Mouse (Mus musculus) forebrain, embryonic 14.5 days (tissue): ENCODE data around the gene Fam78a. TPM values are rescaled to one million over a fixed set of nuclear protein-coding genes. Genes with fewer than 3 reads are reported as not detected.

Source experiments
- ATAC-seq: fragments of 200-750 bp; cut with Nextera tagmentation; 2 replicates; pipeline ENCODE4 v1.8.0; 2017; ENCODE audit warnings: mild to moderate bottlenecking, moderate library complexity
- DNase-seq: peaks from one replicate; pipeline ENCODE4 v3.0.0-alpha.2; 2015; ENCODE audit warnings: low spot score
- H3K27ac ChIP-seq: fragments of 300-500 bp; sonication (generic); 2 replicates; pipeline ENCODE4 v1.5.1; 2014; ENCODE audit warnings: low read depth, mild to moderate bottlenecking, control low read depth, low read length, moderate library complexity
- H3K27me3 ChIP-seq: fragments of 300-500 bp; sonication (generic); replicated peaks from 2 replicates; pipeline ENCODE4 v1.6.1; 2014; ENCODE audit warnings: low read length, control low read depth, mixed read lengths; ENCODE audit not compliant: control insufficient read depth, insufficient read depth
- H3K36me3 ChIP-seq: fragments of 300-500 bp; sonication (generic); 2 replicates; pipeline ENCODE4 v1.6.1; 2014; ENCODE audit warnings: low read length, control low read depth; ENCODE audit not compliant: control insufficient read depth, insufficient read depth
- H3K4me1 ChIP-seq: fragments of 300-500 bp; sonication (generic); 2 replicates; pipeline ENCODE4 v1.6.1; 2014; ENCODE audit warnings: antibody characterized with exemption, low read length, control low read depth; ENCODE audit not compliant: control insufficient read depth, insufficient read depth
- H3K4me2 ChIP-seq: fragments of 300-500 bp; sonication (generic); 2 replicates; pipeline ENCODE4 v1.6.1; 2014; ENCODE audit warnings: mild to moderate bottlenecking, control low read depth, low read length
- H3K4me3 ChIP-seq: fragments of 300-500 bp; sonication (generic); 2 replicates; pipeline ENCODE4 v1.5.1; 2014; ENCODE audit warnings: low read depth, low read length, control low read depth
- H3K9ac ChIP-seq: fragments of 300-500 bp; sonication (generic); 2 replicates; pipeline ENCODE4 v1.6.1; 2014; ENCODE audit warnings: mild to moderate bottlenecking, low read length, control low read depth, moderate library complexity
- H3K9me3 ChIP-seq: fragments of 300-500 bp; sonication (generic); replicated peaks from 2 replicates; pipeline ENCODE4 v1.6.1; 2016; ENCODE audit warnings: low read length, control low read depth, mixed read lengths; ENCODE audit not compliant: control insufficient read depth
- WGBS: fragments of 180-500 bp; shearing (Covaris S2); extraction: QIAGEN DNeasy Blood & Tissue Kit; methylation state at CpG from one replicate; pipeline ENCODE4 v1.1.7; 2014; 5-methylcytosine and 5-hydroxymethylcytosine counted together
- polyA plus RNA-seq: library from polyadenylated mRNA; unstranded; fragments of >200 nt; fragmentation: Nextera tagmentation; extraction: Ambion mirVana; gene quantifications from 2 replicates; pipeline ENCODE4 v1.2.1, GENCODE M21; 2014

The Fam78a gene
- polyA plus RNA-seq, 1 experiment from 2014 or later = 0.34 TPM

DNA sequence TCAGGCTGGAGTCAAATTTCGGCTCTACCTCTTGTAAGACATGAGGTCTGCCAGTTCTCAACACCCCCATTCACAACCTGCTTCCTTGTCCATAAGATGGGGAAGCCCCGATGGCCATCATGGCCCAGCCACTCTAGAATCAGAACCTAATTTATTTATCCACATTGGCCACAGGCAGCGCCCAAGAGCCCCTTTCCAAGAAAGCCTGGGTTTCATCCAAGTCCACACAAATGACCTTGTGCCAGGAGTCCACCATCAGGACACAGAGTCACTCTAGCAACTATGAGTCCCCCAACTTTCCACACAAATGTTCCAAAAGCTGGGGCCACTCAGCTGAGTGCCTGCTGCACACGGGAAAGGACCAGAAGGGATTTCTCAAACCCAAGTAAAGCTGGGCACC lies 18.7 kb downstream of the Fam78a start:
- DNase-seq (no peak), ATAC-seq (no peak)
- H3K9me3 ChIP-seq = no peaks in the 10 kb centered on the region
- 77% methylated on average over 4 of the region's 4 CpGs for WGBS
- H3K27me3 ChIP-seq = no peaks in the 10 kb centered on the region
- H3K4me3 ChIP-seq = no peak overlapping the region
- H3K36me3 ChIP-seq = no peaks in the 10 kb centered on the region
- H3K27ac ChIP-seq = no peak overlapping the region
- no peak overlapping the region for H3K4me2 ChIP-seq
- no peaks in the 10 kb centered on the region for H3K4me1 ChIP-seq
- H3K9ac ChIP-seq = no peak overlapping the region

DNA sequence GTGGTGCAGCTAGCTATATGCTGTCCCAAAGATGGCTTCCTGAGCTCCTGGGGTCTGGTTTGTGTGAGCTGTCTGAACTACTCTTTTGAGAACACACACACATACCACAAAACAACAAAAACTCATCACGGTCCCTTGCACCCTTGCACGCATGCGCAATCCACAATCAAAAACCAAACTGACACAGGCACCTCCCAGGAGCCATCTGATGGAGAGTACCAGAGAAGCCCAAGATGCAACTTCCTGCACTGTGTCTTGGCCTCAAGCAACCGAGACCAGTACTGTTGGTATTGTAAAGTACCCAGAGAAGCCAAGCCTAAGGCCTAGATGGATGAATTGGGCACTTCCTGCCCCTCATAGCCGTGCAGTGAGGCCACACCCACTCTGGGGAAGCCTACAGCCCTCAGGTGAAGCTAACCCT lies 19.3 kb downstream of the Fam78a start:
- Histone ChIP-seq H3K9me3 (no peaks in the 10 kb centered on the region), H3K9ac (no peak overlapping the region), H3K4me1 (no peaks in the 10 kb centered on the region), H3K27ac (no peak overlapping the region), H3K36me3 (no peaks in the 10 kb centered on the region), H3K4me3 (no peak overlapping the region), H3K27me3 (no peaks in the 10 kb centered on the region), H3K4me2 (no peak overlapping the region)
- 76% methylated on average over 5 of the region's 5 CpGs for WGBS
- DNase-seq (no peak), ATAC-seq (no peak)

DNA sequence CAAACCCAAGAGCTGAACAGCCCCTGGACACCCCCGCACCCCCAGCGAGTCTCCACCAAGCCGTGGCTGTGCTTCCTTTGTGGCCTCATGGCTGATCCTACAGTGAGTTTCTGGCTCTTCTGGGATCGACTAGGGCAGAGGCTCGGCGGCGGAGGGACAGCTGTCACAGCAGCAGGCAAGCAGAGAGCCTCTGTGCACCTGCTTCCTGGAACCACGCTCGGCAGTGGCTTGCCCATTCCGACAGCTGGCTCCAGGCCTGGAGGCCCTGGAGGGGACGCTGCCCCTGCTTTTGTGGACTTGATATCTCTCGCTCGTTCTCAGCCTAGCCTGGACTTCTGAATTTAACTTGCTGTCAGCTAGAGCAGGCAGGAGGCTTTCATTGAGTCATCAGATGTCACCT lies 19.7 kb downstream of the Fam78a start:
- no peak overlapping the region for H3K4me3 ChIP-seq

DNA sequence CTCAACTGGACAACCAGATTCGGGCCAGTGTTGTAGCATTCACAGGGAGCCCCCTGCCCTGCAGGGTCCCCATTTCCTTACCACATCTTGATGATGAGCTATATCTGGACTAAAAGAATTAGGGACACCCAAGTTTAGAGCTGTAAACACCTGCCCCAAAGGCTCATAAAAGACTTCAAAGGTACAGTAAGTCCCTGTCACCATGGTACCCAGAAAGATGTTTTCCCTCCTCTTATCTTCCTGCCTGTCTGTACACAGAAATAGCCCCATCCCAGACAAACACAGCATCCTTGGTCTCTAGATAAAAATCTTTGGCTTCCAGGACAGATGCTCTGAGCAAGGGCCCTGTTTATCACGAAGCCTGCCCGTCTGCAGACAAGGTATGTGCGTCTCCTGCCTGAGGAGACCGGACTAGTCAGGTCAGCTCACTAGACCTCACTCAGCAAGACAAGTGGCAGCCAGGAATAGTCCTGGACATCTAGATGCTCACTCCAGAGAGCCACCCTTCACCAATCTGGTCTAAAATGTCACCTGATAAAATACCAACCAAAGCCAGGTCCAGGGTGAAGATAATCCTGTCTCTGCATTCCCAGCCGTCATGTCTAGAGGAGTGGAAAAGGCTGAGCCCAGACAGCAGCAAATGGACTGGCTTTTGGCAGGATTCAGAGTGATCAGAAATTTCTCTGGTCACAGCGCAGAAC lies 21.1 kb downstream of the Fam78a start:
- Histone ChIP-seq H3K4me1 (no peaks in the 10 kb centered on the region), H3K27me3 (no peaks in the 10 kb centered on the region), H3K9me3 (no peaks in the 10 kb centered on the region), H3K36me3 (no peaks in the 10 kb centered on the region), H3K27ac (no peak overlapping the region), H3K9ac (no peak overlapping the region), H3K4me2 (no peak overlapping the region), H3K4me3 (no peak overlapping the region)
- 84% methylated on average over 7 of the region's 7 CpGs for WGBS
- no peak for DNase-seq
- no peak for ATAC-seq

More for the DNA sequence above, 19.7 kb downstream of the Fam78a start:
- WGBS = 69% methylated on average over 13 of the region's 13 CpGs
- Histone ChIP-seq H3K9me3 (no peaks in the 10 kb centered on the region), H3K27me3 (no peaks in the 10 kb centered on the region), H3K9ac (no peak overlapping the region), H3K4me1 (no peaks in the 10 kb centered on the region), H3K36me3 (no peaks in the 10 kb centered on the region), H3K4me2 (no peak overlapping the region), H3K27ac (no peak overlapping the region)
- ATAC-seq (no peak), DNase-seq (no peak)

DNA sequence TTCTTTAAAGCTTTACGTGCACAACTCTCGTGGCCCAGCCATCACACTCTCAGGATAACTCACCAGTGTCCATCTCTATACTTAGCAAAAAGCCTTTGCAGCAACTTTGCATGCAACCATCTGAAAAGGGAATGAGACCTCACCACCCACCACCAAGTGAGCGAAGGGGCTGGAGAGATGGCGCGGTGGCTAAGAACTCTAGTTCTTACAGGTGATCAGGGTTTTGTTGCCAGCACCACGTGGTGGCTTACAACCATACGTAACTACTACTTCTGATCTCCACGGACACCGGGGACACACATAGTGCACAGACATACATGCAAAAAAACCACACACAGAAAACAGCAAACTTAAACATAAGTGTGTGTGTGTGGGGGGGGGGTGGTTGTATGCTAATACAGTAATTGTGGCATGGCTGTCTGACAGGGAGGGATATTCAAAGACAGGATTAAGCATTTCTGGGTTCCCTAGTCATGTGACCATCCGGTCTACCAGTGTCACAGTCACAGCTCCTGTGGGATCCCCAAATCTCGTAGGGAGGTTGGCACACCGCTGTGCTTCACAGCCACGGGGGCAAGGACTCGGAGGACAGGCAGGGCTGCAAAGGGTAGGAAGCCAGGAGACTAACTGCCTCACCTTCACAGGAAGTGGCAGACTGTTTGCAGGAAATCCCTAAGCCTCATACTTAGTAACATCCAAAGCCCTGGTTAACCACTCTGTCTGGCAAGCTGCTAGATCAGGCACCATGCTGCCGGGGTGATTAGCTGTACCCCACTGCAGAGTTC lies 21.8 kb downstream of the Fam78a start:
- Histone ChIP-seq H3K9me3 (no peaks in the 10 kb centered on the region), H3K27ac (no peak overlapping the region), H3K9ac (no peak overlapping the region), H3K4me3 (no peak overlapping the region), H3K36me3 (no peaks in the 10 kb centered on the region), H3K27me3 (no peaks in the 10 kb centered on the region), H3K4me1 (no peaks in the 10 kb centered on the region), H3K4me2 (no peak overlapping the region)
- 89% methylated on average over 15 of the region's 15 CpGs for WGBS
- ATAC-seq = no peak
- DNase-seq = no peak

DNA sequence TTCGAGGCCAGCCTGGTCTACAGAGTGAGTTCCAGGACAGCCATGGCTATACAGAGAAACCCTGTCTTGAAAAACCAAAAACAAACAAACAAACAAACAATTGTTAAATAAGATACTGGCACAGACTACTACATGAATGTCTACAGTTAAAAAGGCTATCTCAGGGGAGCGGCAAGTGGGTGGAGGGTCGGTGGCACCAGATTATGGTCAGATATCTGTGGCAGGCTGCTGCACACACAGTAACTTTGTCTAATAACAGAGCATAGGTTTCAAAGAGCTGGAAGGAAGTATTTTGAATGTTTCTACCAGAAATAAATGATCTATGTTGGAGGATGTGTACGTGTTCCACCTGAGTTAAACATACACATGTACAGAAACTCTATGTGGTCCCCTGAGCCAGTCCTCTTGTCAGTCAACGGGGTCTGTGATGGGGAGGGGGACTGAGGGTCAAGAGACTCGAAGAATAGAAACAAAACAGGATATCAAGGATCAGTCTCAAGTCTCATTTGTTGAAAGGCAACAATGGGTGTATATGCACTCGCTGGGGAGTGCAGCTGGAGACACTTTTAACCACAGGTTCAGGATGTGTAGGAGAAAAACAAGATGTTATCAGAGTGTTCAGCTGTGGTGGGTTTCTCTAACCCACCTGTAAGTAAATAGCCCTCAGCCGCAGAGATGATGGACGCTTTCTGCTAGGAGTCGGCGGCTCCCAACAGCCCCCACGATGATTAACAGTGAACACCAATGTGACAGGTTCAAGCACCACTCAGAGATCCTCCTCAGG lies 22.7 kb downstream of the Fam78a start:
- Histone ChIP-seq H3K4me1 (no peaks in the 10 kb centered on the region), H3K4me2 (no peak overlapping the region), H3K9me3 (no peaks in the 10 kb centered on the region), H3K4me3 (no peak overlapping the region), H3K9ac (no peak overlapping the region), H3K27ac (no peak overlapping the region), H3K36me3 (no peaks in the 10 kb centered on the region), H3K27me3 (no peaks in the 10 kb centered on the region)
- DNase-seq = no peak
- no peak for ATAC-seq
- 79% methylated on average over 12 of the region's 12 CpGs for WGBS

DNA sequence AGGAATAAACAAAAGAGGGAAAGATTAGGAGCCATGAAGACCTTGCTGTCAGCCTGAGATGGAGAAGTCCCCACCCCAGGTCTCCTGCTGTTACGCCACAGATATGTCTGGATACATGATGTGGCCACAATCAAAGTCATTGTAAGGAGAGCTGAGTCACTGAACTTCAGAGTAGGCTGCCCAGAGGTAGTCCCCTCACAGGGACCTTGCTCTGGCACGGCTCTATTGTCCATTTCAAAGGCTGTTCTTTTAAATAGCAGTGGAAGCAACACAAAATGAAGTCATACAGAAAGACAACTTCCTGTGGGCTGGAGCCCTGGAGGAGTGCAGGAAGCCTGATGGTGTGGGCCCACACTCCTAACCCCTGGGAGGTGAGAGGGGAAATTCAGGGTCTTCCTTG lies 23.5 kb downstream of the Fam78a start:
- Histone ChIP-seq H3K4me3 (no peak overlapping the region), H3K4me1 (no peaks in the 10 kb centered on the region), H3K27me3 (no peaks in the 10 kb centered on the region), H3K4me2 (no peak overlapping the region), H3K9me3 (no peaks in the 10 kb centered on the region), H3K36me3 (no peaks in the 10 kb centered on the region), H3K27ac (no peak overlapping the region), H3K9ac (no peak overlapping the region)
- no peak for ATAC-seq
- WGBS = 68% methylated on average over 2 of the region's 2 CpGs
- no peak for DNase-seq

DNA sequence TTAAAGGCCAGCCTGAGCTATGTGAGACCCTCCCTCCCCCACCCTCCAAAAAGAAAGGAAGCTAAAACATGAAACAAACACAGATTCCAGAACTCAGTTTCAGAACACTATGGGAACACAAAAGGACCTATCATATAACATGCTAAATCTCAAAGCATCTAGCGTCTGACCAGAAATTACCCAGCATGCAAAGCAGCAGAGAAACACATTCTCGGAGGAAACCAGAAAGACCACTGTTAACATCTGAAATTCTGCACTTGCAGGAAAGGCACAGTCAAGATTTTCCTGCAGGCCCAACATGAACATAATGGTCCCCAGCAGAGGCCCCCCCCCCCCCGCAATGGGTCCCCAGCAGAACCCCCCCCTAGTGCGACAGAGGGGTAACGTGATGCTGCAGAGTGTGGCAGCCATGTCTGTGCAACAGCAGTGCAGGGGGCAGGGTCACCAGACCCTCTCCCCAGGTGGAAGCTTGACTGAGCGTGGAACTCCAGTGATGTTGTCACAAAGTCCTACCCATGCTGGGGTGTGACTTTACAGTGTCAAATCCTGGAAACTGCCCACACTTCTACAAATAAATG lies 24.3 kb downstream of the Fam78a start:
- WGBS = 73% methylated on average over 6 of the region's 6 CpGs
- Histone ChIP-seq H3K36me3 (no peaks in the 10 kb centered on the region), H3K27ac (no peak overlapping the region), H3K4me2 (no peak overlapping the region), H3K9ac (no peak overlapping the region), H3K4me3 (no peak overlapping the region), H3K27me3 (no peaks in the 10 kb centered on the region), H3K4me1 (no peaks in the 10 kb centered on the region), H3K9me3 (no peaks in the 10 kb centered on the region)
- ATAC-seq (no peak), DNase-seq (no peak)
